Mouse (Mus musculus): ENCODE results near the gene Lat2. TPM values are rescaled to one million over a fixed set of nuclear protein-coding genes. Genes with fewer than 3 reads are reported as not detected.

Gene Lat2
- polyA plus RNA-seq, 1 experiment from 2014 or later = 1.6 TPM

DNA sequence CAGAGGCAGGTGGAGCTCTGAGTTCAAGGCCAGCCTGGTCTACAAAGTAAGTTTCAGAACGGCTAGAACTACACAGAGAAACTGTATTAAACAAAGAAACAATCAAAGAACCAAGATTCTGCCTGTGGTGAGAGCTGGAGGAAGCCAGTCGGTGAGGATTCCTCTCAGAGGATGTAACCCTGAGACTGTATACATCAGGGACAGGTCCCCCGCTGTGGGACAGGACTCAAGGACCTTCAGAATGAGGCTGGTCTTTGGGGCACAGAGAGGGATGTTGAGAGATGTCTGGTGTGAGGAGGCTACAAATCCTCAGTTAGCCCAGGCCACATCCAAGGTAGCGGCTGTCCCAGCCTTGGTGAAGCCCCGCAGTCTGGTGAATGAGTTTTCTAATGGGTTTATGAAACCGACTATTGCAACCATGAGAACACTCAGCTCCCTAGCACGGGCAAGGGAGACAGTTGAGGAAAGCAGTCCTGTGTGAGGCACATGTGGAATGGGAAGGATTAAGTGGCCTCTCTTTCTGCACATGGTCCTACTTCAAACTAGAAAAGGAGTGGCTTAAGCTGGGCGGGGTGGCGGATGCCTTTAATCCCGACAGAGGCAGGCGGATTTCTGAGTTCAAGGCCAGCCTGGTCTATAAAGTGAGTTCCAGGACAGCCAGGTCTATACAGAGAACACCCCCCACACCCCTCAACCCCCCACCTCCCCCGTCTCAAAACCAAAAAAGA is 4.7 kb downstream of the Lat2 start:
- 0 out of 2 replicates have a peak, but pooled peaks cover 2% of the 10 kb centered on the region for H3K4me1 ChIP-seq (ENCODE audit: control insufficient read depth, insufficient read depth, low read length)
- no peaks in the 10 kb centered on the region for H3K9me3 ChIP-seq (ENCODE audit: control insufficient read depth, low read depth, low read length)
- H3K9ac ChIP-seq (replicated peaks; ENCODE audit: low read depth, low read length) = no peak overlapping the region
- no peak overlapping the region for H3K27ac ChIP-seq (ENCODE audit: low read length)
- H3K36me3 ChIP-seq (ENCODE audit: control insufficient read depth, insufficient read depth, low read length) = no peaks in the 10 kb centered on the region
- no peak overlapping the region for H3K4me3 ChIP-seq (ENCODE audit: low read depth, low read length)
- WGBS = 82% methylated on average over 12 of the region's 12 CpGs
- no peak for ATAC-seq (ENCODE audit: insufficient number of reproducible peaks, insufficient read depth, low FRiP score, low read depth)
- H3K4me2 ChIP-seq (replicated peaks; ENCODE audit: low read depth, low read length) = no peak overlapping the region
- no peaks in the 10 kb centered on the region for H3K27me3 ChIP-seq (ENCODE audit: control insufficient read depth, insufficient read depth, low read length)

DNA sequence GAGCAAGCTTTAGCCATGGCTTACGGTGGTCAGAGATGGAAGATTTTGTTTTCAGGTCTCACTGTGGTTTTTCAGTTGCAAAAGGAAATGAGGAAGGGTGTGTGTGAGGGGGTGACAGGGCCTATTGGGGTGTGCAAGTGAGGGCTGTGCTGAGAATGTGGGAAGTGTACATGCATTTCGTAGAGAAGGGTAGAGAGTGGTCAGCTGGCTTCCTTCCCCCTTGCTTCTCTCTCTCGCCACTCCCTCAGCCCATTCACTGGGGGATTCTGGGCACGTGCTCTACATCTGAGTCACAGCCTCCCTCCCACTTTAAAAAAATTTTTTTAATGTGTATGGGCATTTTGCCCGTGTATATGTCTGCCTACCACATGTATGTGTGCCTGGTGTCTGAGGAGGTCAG is 7.7 kb downstream of the Lat2 start:
- Histone ChIP-seq H3K9me3 (ENCODE audit: control insufficient read depth, low read depth, low read length) (no peaks in the 10 kb centered on the region), H3K4me1 (ENCODE audit: control insufficient read depth, insufficient read depth, low read length) (0 out of 2 replicates have a peak, but pooled peaks cover 2% of the 10 kb centered on the region), H3K36me3 (ENCODE audit: control insufficient read depth, insufficient read depth, low read length) (no peaks in the 10 kb centered on the region), H3K27ac (ENCODE audit: low read length) (no peak overlapping the region), H3K9ac (replicated peaks; ENCODE audit: low read depth, low read length) (no peak overlapping the region), H3K4me2 (replicated peaks; ENCODE audit: low read depth, low read length) (no peak overlapping the region), H3K4me3 (ENCODE audit: low read depth, low read length) (no peak overlapping the region), H3K27me3 (ENCODE audit: control insufficient read depth, insufficient read depth, low read length) (no peaks in the 10 kb centered on the region)
- ATAC-seq (ENCODE audit: insufficient number of reproducible peaks, insufficient read depth, low FRiP score, low read depth) = no peak
- 65% methylated on average over 5 of the region's 5 CpGs for WGBS

DNA sequence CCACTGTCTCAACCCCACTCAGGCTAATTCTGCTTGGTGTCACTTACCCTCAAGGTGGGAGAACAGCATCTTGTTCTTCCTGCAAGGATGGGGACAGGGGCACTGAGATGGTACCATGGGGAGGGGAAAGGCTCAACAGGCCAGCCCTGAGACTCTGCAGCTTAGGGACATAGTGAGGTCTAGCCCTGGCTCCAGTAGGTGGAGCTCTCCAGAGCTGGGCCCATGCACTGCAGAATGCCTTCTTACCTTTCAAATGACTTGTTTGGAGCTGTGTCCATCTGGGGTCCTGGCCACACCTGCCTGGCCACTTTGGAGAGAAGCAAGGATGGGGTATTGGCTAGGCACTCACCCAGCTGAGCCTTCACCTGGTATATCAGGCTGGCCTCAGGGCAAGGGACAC is 8.5 kb downstream of the Lat2 start:
- H3K36me3 ChIP-seq (ENCODE audit: control insufficient read depth, insufficient read depth, low read length) = no peaks in the 10 kb centered on the region
- H3K4me1 ChIP-seq (ENCODE audit: control insufficient read depth, insufficient read depth, low read length) = 0 out of 2 replicates have a peak, but pooled peaks cover 2% of the 10 kb centered on the region
- ATAC-seq (ENCODE audit: insufficient number of reproducible peaks, insufficient read depth, low FRiP score, low read depth) = no peak
- no peak overlapping the region for H3K9ac ChIP-seq (replicated peaks; ENCODE audit: low read depth, low read length)
- no peaks in the 10 kb centered on the region for H3K9me3 ChIP-seq (ENCODE audit: control insufficient read depth, low read depth, low read length)
- no peaks in the 10 kb centered on the region for H3K27me3 ChIP-seq (ENCODE audit: control insufficient read depth, insufficient read depth, low read length)
- no peak overlapping the region for H3K4me2 ChIP-seq (replicated peaks; ENCODE audit: low read depth, low read length)
- no peak overlapping the region for H3K27ac ChIP-seq (ENCODE audit: low read length)
- H3K4me3 ChIP-seq (ENCODE audit: low read depth, low read length) = no peak overlapping the region

DNA sequence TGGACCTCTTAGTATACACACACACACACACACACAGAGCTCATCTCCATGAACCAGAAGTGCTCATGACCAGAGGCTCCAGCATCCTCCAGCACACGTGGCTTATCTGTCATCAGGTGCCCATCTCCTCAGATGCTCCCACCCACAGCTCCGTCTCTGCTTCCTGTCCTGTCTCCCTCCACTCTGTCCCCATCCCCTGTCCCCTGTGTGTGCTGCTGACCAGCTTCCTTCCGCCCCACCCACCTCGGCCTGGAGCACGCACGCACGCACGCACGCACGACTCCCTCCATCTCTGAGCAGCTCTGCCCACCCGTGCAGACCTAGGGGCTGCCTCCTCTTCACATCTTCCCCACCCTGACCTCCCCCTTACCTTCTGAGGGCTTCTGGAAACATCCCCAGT is 10.4 kb downstream of the Lat2 start:
- 79% methylated on average over 11 of the region's 11 CpGs for WGBS
- Histone ChIP-seq H3K4me2 (replicated peaks; ENCODE audit: low read depth, low read length) (no peak overlapping the region), H3K36me3 (ENCODE audit: control insufficient read depth, insufficient read depth, low read length) (peaks cover 2% of the 10 kb centered on the region; the same call in 1 of the 2 replicates), H3K27ac (ENCODE audit: low read length) (no peak overlapping the region), H3K27me3 (ENCODE audit: control insufficient read depth, insufficient read depth, low read length) (no peaks in the 10 kb centered on the region), H3K4me3 (ENCODE audit: low read depth, low read length) (no peak overlapping the region), H3K9me3 (ENCODE audit: control insufficient read depth, low read depth, low read length) (no peaks in the 10 kb centered on the region), H3K4me1 (ENCODE audit: control insufficient read depth, insufficient read depth, low read length) (0 out of 2 replicates have a peak, but pooled peaks cover 2% of the 10 kb centered on the region), H3K9ac (replicated peaks; ENCODE audit: low read depth, low read length) (no peak overlapping the region)
- no peak for ATAC-seq (ENCODE audit: insufficient number of reproducible peaks, insufficient read depth, low FRiP score, low read depth)

DNA sequence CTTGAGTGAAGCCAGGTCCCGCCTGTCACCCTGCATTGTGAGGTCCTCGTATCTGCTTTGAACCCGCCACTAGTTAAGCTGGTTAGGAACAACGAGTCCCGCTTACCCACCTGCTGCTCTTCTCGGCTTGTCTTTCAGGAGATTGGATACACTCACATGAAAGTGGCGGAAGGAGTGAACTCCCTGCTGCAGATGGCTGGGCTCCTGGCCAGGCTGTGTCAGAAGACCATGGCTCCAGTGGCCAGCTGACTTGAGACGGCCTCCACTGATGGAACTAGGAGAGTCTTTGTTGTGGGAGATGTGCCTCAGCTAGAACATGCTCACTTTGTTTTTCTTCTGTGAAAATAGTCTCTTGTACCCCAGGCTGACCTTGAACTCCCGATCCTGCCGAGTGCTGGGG is 17.1 kb downstream of the Lat2 start:
- H3K27ac ChIP-seq (ENCODE audit: low read length) = no peak overlapping the region
- no peaks in the 10 kb centered on the region for H3K27me3 ChIP-seq (ENCODE audit: control insufficient read depth, insufficient read depth, low read length)
- no peaks in the 10 kb centered on the region for H3K4me1 ChIP-seq (ENCODE audit: control insufficient read depth, insufficient read depth, low read length)
- H3K4me2 ChIP-seq (replicated peaks; ENCODE audit: low read depth, low read length) = no peak overlapping the region
- no peak overlapping the region for H3K4me3 ChIP-seq (ENCODE audit: low read depth, low read length)
- WGBS = 80% methylated on average over 10 of the region's 10 CpGs
- peaks cover 53% of the 10 kb centered on the region for H3K36me3 ChIP-seq (ENCODE audit: control insufficient read depth, insufficient read depth, low read length)
- H3K9me3 ChIP-seq (ENCODE audit: control insufficient read depth, low read depth, low read length) = no peaks in the 10 kb centered on the region
- ATAC-seq (ENCODE audit: insufficient number of reproducible peaks, insufficient read depth, low FRiP score, low read depth) = no peak
- H3K9ac ChIP-seq (replicated peaks; ENCODE audit: low read depth, low read length) = no peak overlapping the region

DNA sequence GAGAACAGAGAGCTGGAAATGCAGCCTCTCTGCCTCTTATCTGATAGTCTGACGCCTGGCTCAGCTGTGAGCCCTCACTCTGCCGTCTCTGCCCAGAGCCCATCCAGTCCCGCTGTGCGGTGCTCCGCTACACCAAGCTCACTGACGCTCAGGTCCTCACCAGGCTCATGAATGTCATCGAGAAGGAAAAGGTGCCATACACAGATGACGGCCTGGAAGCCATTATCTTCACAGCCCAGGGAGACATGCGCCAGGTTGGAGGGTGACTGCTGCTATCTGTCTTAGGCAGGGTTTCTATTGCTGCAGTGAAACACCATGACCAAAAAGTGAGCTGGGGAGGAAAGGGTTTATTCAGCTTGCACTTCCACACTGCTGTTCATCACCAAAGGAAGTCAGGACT is 21.7 kb downstream of the Lat2 start:
- Histone ChIP-seq H3K4me3 (ENCODE audit: low read depth, low read length) (no peak overlapping the region), H3K36me3 (ENCODE audit: control insufficient read depth, insufficient read depth, low read length) (peaks cover 67% of the 10 kb centered on the region), H3K27ac (ENCODE audit: low read length) (no peak overlapping the region), H3K4me1 (ENCODE audit: control insufficient read depth, insufficient read depth, low read length) (no peaks in the 10 kb centered on the region), H3K4me2 (replicated peaks; ENCODE audit: low read depth, low read length) (no peak overlapping the region), H3K9me3 (ENCODE audit: control insufficient read depth, low read depth, low read length) (no peaks in the 10 kb centered on the region), H3K27me3 (ENCODE audit: control insufficient read depth, insufficient read depth, low read length) (no peaks in the 10 kb centered on the region), H3K9ac (replicated peaks; ENCODE audit: low read depth, low read length) (no peak overlapping the region)
- no peak for ATAC-seq (ENCODE audit: insufficient number of reproducible peaks, insufficient read depth, low FRiP score, low read depth)
- WGBS = 84% methylated on average over 9 of the region's 9 CpGs

DNA sequence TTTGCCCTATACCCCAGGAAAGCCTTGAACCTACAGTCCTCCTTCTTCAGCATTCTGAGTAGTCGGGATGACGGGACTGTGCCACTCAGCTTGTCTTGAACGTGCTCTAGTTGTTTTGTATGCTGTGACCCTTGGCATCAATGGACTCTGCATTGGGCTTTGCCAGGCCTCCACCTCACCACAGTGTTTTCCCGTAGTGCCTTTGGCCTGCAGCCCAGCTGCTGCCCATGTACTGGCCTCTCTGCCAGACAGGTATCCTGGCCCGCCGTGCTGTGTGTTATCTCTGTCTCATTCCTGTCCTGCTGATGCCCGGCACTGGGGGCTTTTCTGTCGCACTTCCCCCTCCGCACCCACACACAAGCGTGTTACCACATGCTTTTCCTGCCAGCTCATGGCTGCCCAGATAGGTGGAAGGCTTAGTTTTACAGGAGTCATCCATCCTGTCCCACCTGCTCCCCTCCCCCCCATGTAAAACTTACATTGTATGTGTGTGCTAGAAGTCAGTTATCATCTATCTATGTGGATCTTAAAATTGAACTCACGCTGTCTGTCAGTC is 22.7 kb downstream of the Lat2 start:
- ATAC-seq (ENCODE audit: insufficient number of reproducible peaks, insufficient read depth, low FRiP score, low read depth) = no peak
- Histone ChIP-seq H3K4me3 (ENCODE audit: low read depth, low read length) (no peak overlapping the region), H3K27me3 (ENCODE audit: control insufficient read depth, insufficient read depth, low read length) (no peaks in the 10 kb centered on the region), H3K4me1 (ENCODE audit: control insufficient read depth, insufficient read depth, low read length) (no peaks in the 10 kb centered on the region), H3K4me2 (replicated peaks; ENCODE audit: low read depth, low read length) (no peak overlapping the region), H3K36me3 (ENCODE audit: control insufficient read depth, insufficient read depth, low read length) (peaks cover 58% of the 10 kb centered on the region), H3K27ac (ENCODE audit: low read length) (no peak overlapping the region), H3K9ac (replicated peaks; ENCODE audit: low read depth, low read length) (no peak overlapping the region), H3K9me3 (ENCODE audit: control insufficient read depth, low read depth, low read length) (no peaks in the 10 kb centered on the region)
- 89% methylated on average over 11 of the region's 11 CpGs for WGBS

DNA sequence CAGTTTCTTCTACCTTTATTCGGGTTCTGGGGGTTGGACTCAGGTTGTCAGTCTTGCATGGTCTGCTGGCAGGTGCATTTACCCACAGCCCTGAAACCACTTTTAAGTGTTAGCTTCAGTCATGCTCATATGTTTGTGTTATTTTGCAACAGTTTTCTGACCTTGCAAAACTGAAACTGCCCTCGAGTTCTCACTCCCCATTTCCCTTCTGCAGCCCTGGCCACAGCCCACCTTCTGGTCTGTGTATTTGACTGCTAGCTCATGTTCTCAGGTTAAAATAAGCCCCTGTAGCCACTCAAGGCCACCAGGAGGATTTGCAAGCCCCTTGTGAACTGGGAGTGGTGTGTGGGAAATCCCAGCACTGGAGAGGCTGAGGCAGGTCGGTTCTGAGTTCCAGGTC is 24.9 kb downstream of the Lat2 start:
- Histone ChIP-seq H3K27me3 (ENCODE audit: control insufficient read depth, insufficient read depth, low read length) (no peaks in the 10 kb centered on the region), H3K4me3 (ENCODE audit: low read depth, low read length) (no peak overlapping the region), H3K9me3 (ENCODE audit: control insufficient read depth, low read depth, low read length) (no peaks in the 10 kb centered on the region), H3K4me2 (replicated peaks; ENCODE audit: low read depth, low read length) (no peak overlapping the region), H3K27ac (ENCODE audit: low read length) (no peak overlapping the region), H3K4me1 (ENCODE audit: control insufficient read depth, insufficient read depth, low read length) (no peaks in the 10 kb centered on the region), H3K9ac (replicated peaks; ENCODE audit: low read depth, low read length) (no peak overlapping the region), H3K36me3 (ENCODE audit: control insufficient read depth, insufficient read depth, low read length) (peaks cover 43% of the 10 kb centered on the region)
- no peak for ATAC-seq (ENCODE audit: insufficient number of reproducible peaks, insufficient read depth, low FRiP score, low read depth)
- WGBS = 82% methylated on average over 3 of the region's 3 CpGs

DNA sequence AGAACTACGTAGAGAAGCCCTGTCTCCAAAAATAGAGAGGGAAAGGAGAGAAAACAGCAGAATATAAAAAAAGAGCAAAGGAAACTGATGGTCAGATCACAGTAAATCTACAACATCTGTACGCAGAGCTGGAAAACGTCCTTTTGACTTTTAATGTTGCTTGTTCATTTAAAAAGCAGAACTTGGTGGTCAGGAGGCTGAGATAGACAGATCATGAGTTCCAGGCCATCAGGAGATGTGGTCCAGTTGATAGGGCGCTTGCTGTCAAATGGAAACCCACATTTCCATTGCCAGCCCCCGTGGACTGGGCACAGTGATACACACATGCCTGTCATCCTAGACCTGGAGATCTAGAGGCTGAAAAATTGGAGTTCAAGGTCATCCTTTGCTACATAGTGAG is 30.0 kb downstream of the Lat2 start:
- Histone ChIP-seq H3K27ac (ENCODE audit: low read length) (no peak overlapping the region), H3K4me2 (replicated peaks; ENCODE audit: low read depth, low read length) (no peak overlapping the region), H3K4me1 (ENCODE audit: control insufficient read depth, insufficient read depth, low read length) (peaks cover 7% of the 10 kb centered on the region; the same call in 1 of the 2 replicates), H3K4me3 (ENCODE audit: low read depth, low read length) (no peak overlapping the region), H3K27me3 (ENCODE audit: control insufficient read depth, insufficient read depth, low read length) (no peaks in the 10 kb centered on the region), H3K9ac (replicated peaks; ENCODE audit: low read depth, low read length) (no peak overlapping the region), H3K9me3 (ENCODE audit: control insufficient read depth, low read depth, low read length) (no peaks in the 10 kb centered on the region), H3K36me3 (ENCODE audit: control insufficient read depth, insufficient read depth, low read length) (peaks cover 2% of the 10 kb centered on the region)
- ATAC-seq (ENCODE audit: insufficient number of reproducible peaks, insufficient read depth, low FRiP score, low read depth) = no peak
- 92% methylated on average over 5 of the region's 5 CpGs for WGBS

All from stomach, embryonic 14.5 days (tissue).